Mouse (Mus musculus) kidney, embryonic 16.5 days (tissue): ENCODE data around the gene Sprr2d. TPM values are rescaled to one million over a fixed set of nuclear protein-coding genes. Genes with fewer than 3 reads are reported as not detected.

Experiments used
- ATAC-seq: fragments of 200-750 bp; cut with Nextera tagmentation; 2 replicates; pipeline ENCODE4 v1.8.0; 2017; ENCODE audit warnings: moderate TSS enrichment; ENCODE audit not compliant: low FRiP score, low TSS enrichment
- H3K27ac ChIP-seq: fragments of 300-500 bp; sonication (generic); 2 replicates; pipeline ENCODE4 v1.5.1; 2014; ENCODE audit warnings: low read length
- H3K27me3 ChIP-seq: fragments of 300-500 bp; sonication (generic); 2 replicates; pipeline ENCODE4 v1.6.1; 2014; ENCODE audit warnings: low read length, control low read depth, mixed read lengths; ENCODE audit not compliant: insufficient read depth
- H3K36me3 ChIP-seq: fragments of 300-500 bp; sonication (generic); 2 replicates; pipeline ENCODE4 v1.6.1; 2014; ENCODE audit warnings: low read length, control low read depth, mixed read lengths; ENCODE audit not compliant: insufficient read depth
- H3K4me1 ChIP-seq: fragments of 300-500 bp; sonication (generic); 2 replicates; pipeline ENCODE4 v1.6.1; 2014; ENCODE audit warnings: low read length, control low read depth, mixed read lengths; ENCODE audit not compliant: insufficient read depth
- H3K4me2 ChIP-seq: fragments of 300-500 bp; sonication (generic); replicated peaks from 2 replicates; pipeline ENCODE4 v1.6.1; 2014; ENCODE audit warnings: low read depth, low read length
- H3K4me3 ChIP-seq: fragments of 300-500 bp; sonication (generic); 2 replicates; pipeline ENCODE4 v1.5.1; 2014; ENCODE audit warnings: mild to moderate bottlenecking, low read length
- H3K9ac ChIP-seq: fragments of 300-500 bp; sonication (generic); replicated peaks from 2 replicates; pipeline ENCODE4 v1.6.1; 2014; ENCODE audit warnings: low read length
- H3K9me3 ChIP-seq: fragments of 300-500 bp; sonication (generic); 2 replicates; pipeline ENCODE4 v1.6.1; 2016; ENCODE audit warnings: low read length, control low read depth
- WGBS: fragments of 180-500 bp; shearing (Covaris S2); extraction: QIAGEN DNeasy Blood & Tissue Kit; methylation state at CpG from one replicate; pipeline ENCODE4 v1.1.7; 2014; 5-methylcytosine and 5-hydroxymethylcytosine counted together
- polyA plus RNA-seq: library from polyadenylated mRNA; unstranded; fragments of >200 nt; fragmentation: Nextera tagmentation; extraction: Ambion mirVana; gene quantifications from 2 replicates; pipeline ENCODE4 v1.2.1, GENCODE M21; 2015

The Sprr2d gene
- not detected in 2 replicates for polyA plus RNA-seq

DNA sequence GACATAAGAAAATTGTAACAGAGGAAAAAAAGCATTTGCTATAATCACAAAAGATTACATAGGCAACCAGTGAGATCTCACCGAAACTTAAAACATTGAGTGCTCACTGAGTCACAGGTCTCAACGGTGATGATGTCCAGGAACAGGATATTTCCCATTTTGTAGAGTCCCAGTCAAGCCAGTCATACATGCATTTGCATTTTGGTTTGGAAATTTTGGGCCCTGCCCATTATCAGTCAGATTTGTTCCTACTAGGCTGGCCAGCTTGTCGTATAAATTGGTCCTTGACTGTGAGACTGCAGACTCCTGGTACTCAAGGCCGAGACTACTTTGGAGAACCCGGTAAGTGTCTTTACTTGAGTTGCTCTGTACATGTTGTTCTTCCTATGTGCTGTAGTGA lies at the start of gene Sprr2d:
TSS of gene Sprr2d (plus strand) at position 301 of the 400 bp plus-strand sequence.
- no peaks in the 10 kb centered on the region for H3K27me3 ChIP-seq
- H3K4me2 ChIP-seq, result no peak within 1 kb of the TSS
- H3K9me3 ChIP-seq, result no peaks in the 10 kb centered on the region
- no peaks in the 10 kb centered on the region for H3K36me3 ChIP-seq
- H3K9ac ChIP-seq, result no peak within 1 kb of the TSS
- WGBS, result 91% methylated on average over 5 of the region's 5 CpGs
- no peak for ATAC-seq
- H3K27ac ChIP-seq, result no peak within 1 kb of the TSS
- H3K4me1 ChIP-seq, result no peaks in the 10 kb centered on the region
- H3K4me3 ChIP-seq, result no peak within 1 kb of the TSS

DNA sequence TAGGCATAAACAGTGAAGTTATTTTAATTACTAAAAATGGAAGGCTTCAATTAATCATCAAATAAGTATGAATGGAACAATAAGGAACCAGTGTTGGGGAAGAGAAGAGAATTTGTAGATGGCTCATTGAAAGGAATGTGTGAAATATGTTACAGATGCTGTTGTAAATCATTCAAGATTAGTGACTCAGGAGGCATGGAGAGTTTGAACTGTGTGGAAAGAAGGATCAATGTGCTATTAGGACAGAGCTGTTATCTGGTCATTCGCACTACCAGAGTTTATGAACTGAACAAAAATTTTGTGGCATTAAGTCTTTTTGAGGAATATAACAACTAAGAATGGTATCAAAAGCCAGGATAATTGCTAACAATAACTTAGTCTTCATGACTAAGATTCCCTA lies 31.5 kb upstream of the Sprr2d start:
- H3K4me2 ChIP-seq, result no peak overlapping the region
- H3K4me3 ChIP-seq, result no peak overlapping the region
- H3K36me3 ChIP-seq, result no peaks in the 10 kb centered on the region
- 100% methylated on average over 1 of the region's 1 CpGs for WGBS
- ATAC-seq, result no peak
- H3K4me1 ChIP-seq, result no peaks in the 10 kb centered on the region
- H3K9ac ChIP-seq, result no peak overlapping the region
- H3K27me3 ChIP-seq, result no peaks in the 10 kb centered on the region
- no peak overlapping the region for H3K27ac ChIP-seq
- H3K9me3 ChIP-seq, result no peaks in the 10 kb centered on the region

DNA sequence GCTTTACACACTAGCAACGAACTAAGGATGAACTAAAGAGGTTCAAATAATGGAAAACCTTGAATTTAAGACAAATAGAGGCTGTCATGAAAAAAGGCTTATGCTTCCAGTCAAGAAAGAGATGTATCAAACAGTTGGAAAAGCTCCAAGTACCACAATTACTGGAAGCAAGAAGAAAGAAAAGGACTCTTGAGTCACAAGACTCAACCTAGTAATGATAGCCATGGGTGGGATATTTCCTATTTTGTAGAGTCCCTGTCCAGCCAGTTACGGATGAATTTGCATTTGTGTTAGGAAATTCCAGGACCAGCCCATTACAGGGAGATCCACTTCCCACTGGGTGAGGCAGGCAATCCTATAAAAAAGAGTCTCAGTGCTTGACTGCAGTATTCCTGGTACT lies 22.6 kb upstream of the Sprr2d start, which contains the start of gene Sprr2b:
TSS of gene Sprr2b (plus strand) at position 301 of the 400 bp plus-strand sequence.
- H3K27ac ChIP-seq, result no peak within 1 kb of the TSS
- WGBS, result 85% methylated on average over 2 of the region's 2 CpGs

DNA sequence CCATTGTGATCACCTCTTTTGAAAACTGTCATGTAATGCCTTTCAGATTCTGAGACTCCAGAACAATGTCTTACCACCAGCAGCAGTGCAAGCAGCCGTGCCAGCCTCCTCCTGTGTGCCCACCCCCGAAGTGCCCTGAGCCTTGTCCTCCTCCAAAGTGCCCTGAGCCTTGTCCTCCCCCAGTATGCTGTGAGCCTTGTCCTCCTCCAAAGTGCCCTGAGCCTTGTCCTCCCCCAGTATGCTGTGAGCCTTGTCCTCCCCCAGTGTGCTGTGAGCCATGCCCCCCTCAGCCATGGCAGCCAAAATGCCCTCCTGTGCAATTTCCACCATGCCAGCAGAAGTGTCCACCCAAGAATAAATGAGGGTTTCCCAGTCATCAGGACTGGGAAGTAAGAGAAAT lies 21.6 kb upstream of the Sprr2d start:
- 45% methylated on average over 2 of the region's 2 CpGs for WGBS
- Histone ChIP-seq H3K27ac (no peak overlapping the region), H3K36me3 (no peaks in the 10 kb centered on the region), H3K4me2 (no peak overlapping the region), H3K4me1 (no peaks in the 10 kb centered on the region), H3K4me3 (no peak overlapping the region), H3K27me3 (no peaks in the 10 kb centered on the region), H3K9me3 (no peaks in the 10 kb centered on the region), H3K9ac (no peak overlapping the region)
- ATAC-seq, result peak; percentile 78

More for the DNA sequence above, 22.6 kb upstream of the Sprr2d start, which contains the start of gene Sprr2b:
- no peaks in the 10 kb centered on the region for H3K4me1 ChIP-seq
- no peak within 1 kb of the TSS for H3K4me3 ChIP-seq
- no peak within 1 kb of the TSS for H3K9ac ChIP-seq
- ATAC-seq, result no peak
- H3K9me3 ChIP-seq, result no peaks in the 10 kb centered on the region
- no peaks in the 10 kb centered on the region for H3K36me3 ChIP-seq
- no peak within 1 kb of the TSS for H3K4me2 ChIP-seq
- no peaks in the 10 kb centered on the region for H3K27me3 ChIP-seq

DNA sequence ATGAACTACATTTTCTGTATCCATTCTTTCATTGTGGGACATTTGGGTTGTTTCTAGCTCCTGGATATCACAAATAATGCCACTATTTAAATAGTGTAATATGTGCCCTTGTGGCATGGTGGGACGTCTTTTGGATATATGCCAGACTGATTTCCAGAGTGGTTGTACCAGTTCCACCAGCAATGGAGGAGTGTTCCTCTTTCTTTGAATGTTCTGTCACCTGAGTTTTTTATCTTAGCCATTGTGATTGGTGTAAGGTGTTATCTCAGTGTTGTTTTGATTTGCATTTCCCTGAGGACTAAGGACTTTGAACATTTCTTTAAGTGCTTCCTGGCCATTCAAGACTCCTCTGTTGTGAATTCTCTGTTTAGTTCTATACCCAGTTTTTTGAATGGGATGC lies 2.7 kb upstream of the Sprr2d start:
- Histone ChIP-seq H3K36me3 (no peaks in the 10 kb centered on the region), H3K4me2 (no peak overlapping the region), H3K27me3 (no peaks in the 10 kb centered on the region), H3K9me3 (no peaks in the 10 kb centered on the region), H3K4me3 (no peak overlapping the region), H3K4me1 (no peaks in the 10 kb centered on the region), H3K27ac (no peak overlapping the region), H3K9ac (no peak overlapping the region)
- no peak for ATAC-seq
- 90% methylated on average over 1 of the region's 1 CpGs for WGBS

DNA sequence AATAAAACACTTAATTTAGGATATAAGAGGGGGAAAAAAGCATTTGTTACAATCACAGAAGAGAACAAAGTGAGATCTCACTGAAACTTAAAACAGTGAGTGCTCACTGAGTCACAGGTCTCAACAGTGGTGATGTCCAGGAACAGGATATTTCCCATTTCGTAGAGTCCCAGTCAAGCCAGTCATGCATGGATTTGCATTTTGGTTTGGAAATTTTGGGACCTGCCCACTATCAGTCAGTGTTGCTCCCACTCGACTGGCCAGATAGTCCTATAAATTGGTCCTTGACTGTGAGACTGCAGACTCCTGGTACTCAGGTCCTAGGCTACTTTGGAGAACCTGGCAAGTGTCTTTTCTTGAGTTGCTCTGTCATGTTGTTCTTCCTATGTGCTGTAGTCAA lies 12.9 kb downstream of the Sprr2d start, which contains the start of gene Sprr2e:
TSS of gene Sprr2e (plus strand) at position 301 of the 400 bp plus-strand sequence.
- Histone ChIP-seq H3K9me3 (no peaks in the 10 kb centered on the region), H3K9ac (no peak within 1 kb of the TSS), H3K36me3 (no peaks in the 10 kb centered on the region), H3K4me3 (no peak within 1 kb of the TSS), H3K4me2 (no peak within 1 kb of the TSS), H3K27me3 (no peaks in the 10 kb centered on the region), H3K4me1 (no peaks in the 10 kb centered on the region), H3K27ac (no peak within 1 kb of the TSS)
- ATAC-seq, result no peak
- WGBS, result 88% methylated on average over 2 of the region's 2 CpGs

DNA sequence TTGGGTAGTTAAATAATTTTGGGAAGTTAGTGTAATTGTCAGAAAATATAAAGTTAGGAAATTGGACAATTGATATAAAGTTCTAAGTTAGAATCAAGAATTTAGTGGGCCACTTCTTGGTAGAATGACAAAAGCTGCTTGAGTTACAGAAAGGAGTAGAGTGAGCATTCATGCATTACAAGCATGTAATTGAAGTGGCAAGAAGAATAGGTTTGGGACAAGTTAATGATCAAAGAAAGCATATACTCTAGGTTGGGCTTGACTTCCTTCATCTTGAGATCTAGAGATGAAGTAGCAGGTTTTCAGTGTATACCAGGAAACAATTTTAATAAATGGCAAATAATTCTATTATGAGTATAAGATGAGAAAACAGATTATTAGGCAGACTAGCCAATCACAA lies 22.7 kb downstream of the Sprr2d start:
- Histone ChIP-seq H3K9ac (no peak overlapping the region), H3K4me1 (0 out of 2 replicates have a peak, but pooled peaks cover 2% of the 10 kb centered on the region), H3K9me3 (peaks cover 7% of the 10 kb centered on the region; the same call in 1 of the 2 replicates), H3K4me2 (no peak overlapping the region), H3K4me3 (no peak overlapping the region), H3K27ac (no peak overlapping the region), H3K27me3 (no peaks in the 10 kb centered on the region), H3K36me3 (no peaks in the 10 kb centered on the region)
- ATAC-seq, result peak; percentile 87

DNA sequence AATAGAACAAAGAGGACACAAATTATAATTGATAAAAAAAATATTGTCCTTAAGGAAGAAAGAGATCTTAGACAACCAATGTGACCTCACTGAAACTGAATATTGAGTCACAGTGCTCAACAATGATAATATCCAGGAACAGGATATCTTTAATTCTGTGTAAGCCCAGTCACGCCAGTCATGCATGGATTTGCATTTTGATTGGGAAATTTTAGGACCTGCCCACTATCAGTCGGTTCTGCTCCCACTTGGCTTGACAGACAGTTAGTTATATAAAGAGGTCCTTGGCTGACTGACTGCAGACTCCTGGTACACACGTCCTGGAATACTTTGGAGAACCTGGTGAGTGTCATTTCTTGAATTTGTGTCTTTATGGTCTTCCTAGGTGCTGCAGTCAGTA lies 25.9 kb downstream of the Sprr2d start, which contains the start of gene Sprr2f:
TSS of gene Sprr2f (plus strand) at position 301 of the 400 bp plus-strand sequence.
- no peak within 1 kb of the TSS for H3K4me3 ChIP-seq
- no peak for ATAC-seq
- H3K9ac ChIP-seq, result no peak within 1 kb of the TSS
- H3K4me1 ChIP-seq, result 0 out of 2 replicates have a peak, but pooled peaks cover 2% of the 10 kb centered on the region
- H3K27ac ChIP-seq, result no peak within 1 kb of the TSS
- H3K4me2 ChIP-seq, result no peak within 1 kb of the TSS
- H3K27me3 ChIP-seq, result no peaks in the 10 kb centered on the region
- no peaks in the 10 kb centered on the region for H3K36me3 ChIP-seq
- WGBS, result 72% methylated on average over 3 of the region's 3 CpGs
- no peaks in the 10 kb centered on the region for H3K9me3 ChIP-seq

DNA sequence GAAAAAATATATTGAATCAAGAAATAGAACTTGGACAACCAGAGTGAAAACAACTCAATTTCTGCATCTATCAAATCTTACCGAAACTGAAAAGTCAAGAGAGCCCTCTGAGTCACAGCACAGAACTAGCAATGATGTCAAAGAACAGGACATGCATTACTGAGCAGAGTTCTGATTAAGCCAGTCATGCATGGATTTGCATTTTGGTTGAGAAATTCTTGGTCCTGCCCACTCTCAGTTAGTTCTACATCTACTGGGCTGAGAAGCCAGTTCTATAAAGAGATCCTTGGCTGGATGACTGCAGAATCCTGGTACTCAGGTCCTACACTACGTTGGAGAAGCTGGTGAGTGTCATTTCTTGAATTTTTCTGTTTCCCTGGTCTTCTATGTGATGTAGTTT lies 34.7 kb downstream of the Sprr2d start:
- Histone ChIP-seq H3K36me3 (no peaks in the 10 kb centered on the region), H3K4me2 (no peak overlapping the region), H3K27ac (no peak overlapping the region), H3K9ac (no peak overlapping the region), H3K9me3 (no peaks in the 10 kb centered on the region), H3K4me1 (no peaks in the 10 kb centered on the region), H3K27me3 (no peaks in the 10 kb centered on the region), H3K4me3 (no peak overlapping the region)
- WGBS, result 71% methylated on average over 2 of the region's 2 CpGs
- ATAC-seq, result no peak

DNA sequence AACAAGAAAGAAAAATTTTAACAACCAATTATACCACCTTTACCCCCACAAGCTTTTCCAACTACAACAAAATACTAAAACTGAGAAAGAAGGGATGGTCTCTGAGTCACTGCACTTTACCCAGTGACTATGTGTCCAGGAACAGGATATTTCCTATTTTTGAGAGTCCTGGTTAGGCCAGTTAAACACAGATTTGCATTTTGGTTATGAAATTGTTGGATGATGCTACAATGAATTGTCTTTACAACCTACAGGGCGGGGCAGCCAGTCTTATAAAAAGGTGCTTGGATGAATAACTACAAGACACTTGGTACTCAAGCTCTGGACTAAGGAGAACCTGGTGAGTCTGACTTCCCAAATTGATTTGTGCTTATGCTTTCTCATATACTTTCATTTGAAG lies 46.4 kb downstream of the Sprr2d start, which contains the start of gene Sprr2h:
TSS of gene Sprr2h (plus strand) at position 301 of the 400 bp plus-strand sequence.
- H3K9me3 ChIP-seq, result no peaks in the 10 kb centered on the region
- no peaks in the 10 kb centered on the region for H3K4me1 ChIP-seq
- H3K36me3 ChIP-seq, result no peaks in the 10 kb centered on the region
- no peak within 1 kb of the TSS for H3K4me2 ChIP-seq
- ATAC-seq, result no peak
- no peak within 1 kb of the TSS for H3K9ac ChIP-seq
- no peak within 1 kb of the TSS for H3K4me3 ChIP-seq
- 86% methylated on average over 1 of the region's 1 CpGs for WGBS
- H3K27me3 ChIP-seq, result no peaks in the 10 kb centered on the region
- no peak within 1 kb of the TSS for H3K27ac ChIP-seq
